9 mouse cellular contexts compared by ENCODE assay signal in the genomic region with DNA sequence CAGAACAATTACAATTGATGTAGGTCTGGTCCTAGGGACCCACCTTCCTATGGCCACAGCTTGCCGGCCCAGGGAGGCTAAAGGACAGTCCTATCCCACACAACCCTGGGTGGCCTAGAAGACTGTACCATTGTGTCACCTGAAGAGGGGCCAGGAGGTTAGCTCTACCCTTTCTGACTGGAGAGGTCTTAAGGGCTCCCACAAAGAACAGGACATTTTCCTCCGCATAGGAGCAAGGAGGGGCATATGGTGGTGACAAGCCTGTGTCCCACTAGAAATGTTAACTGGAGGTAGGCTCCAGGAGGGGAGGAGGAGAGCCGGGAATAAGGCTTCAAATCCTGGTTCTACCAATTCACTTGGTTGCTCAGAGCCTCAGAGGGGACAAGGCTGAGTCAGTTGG. TPM values are rescaled to one million over a fixed set of nuclear protein-coding genes. Genes with fewer than 3 reads are reported as not detected.
DNase-seq lines count a peak whose midpoint lies in the region; ATAC-seq and TF ChIP-seq lines count a peak whose summit lies in the region.
"Had no signal": no experiment of that assay in that cellular context is flagged by ENCODE, and none has a peak within 500 bp of the region (broad histone marks: within the 10 kb centered on the region; RNA-seq: fewer than 3 reads in every experiment).

No protein-coding gene starts in this region.

- DNase-seq in heart, adult 11 months: peak; percentile 92
- no peak for DNase-seq in heart, adult 9 months (ENCODE audit: low spot score in 2 of 2)
- no peak for DNase-seq in testis, postnatal 10 days (ENCODE audit: low spot score)
- DNase-seq in stomach, postnatal 0 days (ENCODE audit: low spot score): no peak
- no peak for DNase-seq in cerebellum, postnatal 36 days
- no peak for DNase-seq in adrenal gland, postnatal 4 days (ENCODE audit: low spot score in 2 of 2)

- H3K27me3 ChIP-seq in testis, adult 2 months (ENCODE audit: control insufficient read depth, insufficient read depth, low read length): no peaks in the 10 kb centered on the region
- H3K27me3 ChIP-seq in limb, embryonic 13.5 days: peaks cover 28% of the 10 kb centered on the region
- H3K27me3 ChIP-seq in stomach, postnatal 0 days (ENCODE audit: control insufficient read depth, insufficient read depth, low read length): no peaks in the 10 kb centered on the region

- no peak overlapping the region for H3K27ac ChIP-seq in testis, adult 2 months (ENCODE audit: control insufficient read depth, insufficient read depth, low read depth, low read length)
- H3K27ac ChIP-seq in limb, embryonic 13.5 days: peak overlapping the region; percentile 80
- peak overlapping the region; percentile 82 for H3K27ac ChIP-seq in stomach, postnatal 0 days (replicated peaks)

- H3K9ac ChIP-seq in limb, embryonic 13.5 days: peak overlapping the region; percentile 86; the same call in 1 of the 2 replicates
- no peak overlapping the region for H3K9ac ChIP-seq in stomach, postnatal 0 days (ENCODE audit: low read length)

- no peaks in the 10 kb centered on the region for H3K9me3 ChIP-seq in limb, embryonic 13.5 days
- H3K9me3 ChIP-seq in stomach, postnatal 0 days (ENCODE audit: control insufficient read depth, low read length): no peaks in the 10 kb centered on the region

- WGBS in limb, embryonic 13.5 days: 31% methylated on average over 3 of the region's 3 CpGs
- 38% methylated on average over 3 of the region's 3 CpGs for WGBS in stomach, postnatal 0 days

- no peak for TF ChIP-seq CTCF in testis, adult 2 months (IDR thresholded peaks at IDR 0.05; ENCODE audit: control insufficient read depth, insufficient read depth, insufficient replicate concordance, low read depth, low read length)
- TF ChIP-seq CTCF in stomach, postnatal 0 days (IDR thresholded peaks at IDR 0.05; ENCODE audit: low read depth): no peak

- no peaks in the 10 kb centered on the region for H3K36me3 ChIP-seq in testis, adult 2 months (ENCODE audit: control insufficient read depth, insufficient read depth, low read length)
- no peaks in the 10 kb centered on the region for H3K36me3 ChIP-seq in limb, embryonic 13.5 days
- no peaks in the 10 kb centered on the region for H3K36me3 ChIP-seq in stomach, postnatal 0 days (ENCODE audit: control insufficient read depth, insufficient read depth, low read length)

- no peak for TF ChIP-seq EP300 in stomach, postnatal 0 days (optimal IDR thresholded peaks at IDR 0.05)

- no peak for ATAC-seq in limb, embryonic 13.5 days (ENCODE audit: low FRiP score, low read depth)
- no peak for ATAC-seq in stomach, postnatal 0 days (ENCODE audit: low FRiP score, low TSS enrichment)

- no peak for TF ChIP-seq POLR2A in testis, adult 2 months (IDR thresholded peaks at IDR 0.05; ENCODE audit: control insufficient read depth, low read depth, low read length)

- H3K4me1 ChIP-seq in testis, adult 2 months (ENCODE audit: control insufficient read depth, insufficient read depth, low read length): peaks cover 8% of the 10 kb centered on the region
- peaks cover 39% of the 10 kb centered on the region for H3K4me1 ChIP-seq in limb, embryonic 13.5 days
- H3K4me1 ChIP-seq in stomach, postnatal 0 days (replicated peaks; ENCODE audit: control insufficient read depth, insufficient read depth): no peaks in the 10 kb centered on the region; the same call in none of the 2 replicates

- peak overlapping the region; percentile 93 for H3K4me2 ChIP-seq in limb, embryonic 13.5 days (replicated peaks)
- no peak overlapping the region; the same call in 1 of the 2 replicates for H3K4me2 ChIP-seq in stomach, postnatal 0 days (replicated peaks; ENCODE audit: low read depth)

- H3K4me3 ChIP-seq in testis, adult 2 months (ENCODE audit: control insufficient read depth, low read depth, low read length): peak overlapping the region; percentile 65
- H3K4me3 ChIP-seq in limb, embryonic 13.5 days: no peak overlapping the region
- no peak overlapping the region for H3K4me3 ChIP-seq in stomach, postnatal 0 days (ENCODE audit: low read depth, low read length)

RNA-seq across cellular contexts. Expression of a gene that starts 0.8 kb away (rescaled TPM):
- polyA plus RNA-seq in testis, adult 2 months (2012; rRNA removed): 17.2 and 18.9 TPM in 2 replicates
- polyA plus RNA-seq in limb, embryonic 13.5 days (2015; fragmentation: Nextera tagmentation; extraction: Ambion mirVana): 9.8 and 10.6 TPM in 2 replicates
- polyA plus RNA-seq in stomach, postnatal 0 days (2015; fragmentation: Nextera tagmentation; extraction: Ambion mirVana): 6.9 and 8.4 TPM in 2 replicates
- total RNA-seq in adrenal gland, postnatal 4 days (2021): 10 to 100 TPM; 13.9 to 15.5 TPM

RNA-seq across cellular contexts. Expression of a gene that starts 18.3 kb away (rescaled TPM):
- 1.5 and 1.6 TPM in 2 replicates for polyA plus RNA-seq in testis, adult 2 months (2012; rRNA removed)
- not detected in 2 replicates for polyA plus RNA-seq in limb, embryonic 13.5 days (2015; fragmentation: Nextera tagmentation; extraction: Ambion mirVana)
- polyA plus RNA-seq in stomach, postnatal 0 days (2015; fragmentation: Nextera tagmentation; extraction: Ambion mirVana): not detected in 2 replicates
- total RNA-seq in adrenal gland, postnatal 4 days (2021): not detected
- polyA plus RNA-seq: C2C12 had no signal

RNA-seq across cellular contexts. Expression of a gene that starts 23.8 kb away (rescaled TPM):
- polyA plus RNA-seq in testis, adult 2 months (2012; rRNA removed): 50.9 and 51.6 TPM in 2 replicates
- polyA plus RNA-seq in limb, embryonic 13.5 days (2015; fragmentation: Nextera tagmentation; extraction: Ambion mirVana): 21.8 and 27.0 TPM in 2 replicates
- polyA plus RNA-seq in stomach, postnatal 0 days (2015; fragmentation: Nextera tagmentation; extraction: Ambion mirVana): 9.6 and 10.2 TPM in 2 replicates
- 10 to 100 TPM; 35.4 to 35.5 TPM for total RNA-seq in adrenal gland, postnatal 4 days (2021)

RNA-seq across cellular contexts. Expression of a gene that starts 45.6 kb away (rescaled TPM):
- polyA plus RNA-seq in testis, adult 2 months (2012; rRNA removed): 0.22 and 0.43 TPM in 2 replicates
- polyA plus RNA-seq in limb, embryonic 13.5 days (2015; fragmentation: Nextera tagmentation; extraction: Ambion mirVana): 0.32 and 0.34 TPM in 2 replicates
- 0.40 and 0.46 TPM in 2 replicates for polyA plus RNA-seq in stomach, postnatal 0 days (2015; fragmentation: Nextera tagmentation; extraction: Ambion mirVana)
- total RNA-seq in adrenal gland, postnatal 4 days (2021): 1 to 10 TPM; 1.2 to 1.3 TPM

RNA-seq across cellular contexts. Expression of a gene that starts 52.4 kb away (rescaled TPM):
- polyA plus RNA-seq in testis, adult 2 months (2012; rRNA removed): 47.5 and 49.7 TPM in 2 replicates
- 371 and 395 TPM in 2 replicates for polyA plus RNA-seq in limb, embryonic 13.5 days (2015; fragmentation: Nextera tagmentation; extraction: Ambion mirVana)
- polyA plus RNA-seq in stomach, postnatal 0 days (2015; fragmentation: Nextera tagmentation; extraction: Ambion mirVana): 351 and 372 TPM in 2 replicates
- 100 to 1,000 TPM; 608 to 640 TPM for total RNA-seq in adrenal gland, postnatal 4 days (2021)
